Mouse (Mus musculus) heart, postnatal 36 days (tissue): ENCODE measurements around the gene L2hgdh. TPM values are rescaled to one million over a fixed set of nuclear protein-coding genes. Genes with fewer than 3 reads are reported as not detected.
"Not testable (repeated sequence)": the region's sequence is repeated elsewhere in the genome, so short reads cannot be mapped to it uniquely, and the experiment has no call there.

ENCODE experiments used
- DNase-seq, 2 experiments: peaks; one replicate each; pipeline ENCODE4 v3.0.0; 2021 to 2022
- intact Hi-C: fragments of 180-260 bp; cut with DNase I; formaldehyde crosslinking; loops from one replicate; pipeline ENCODE4 v1.15.1; 2025
- microRNA-seq, 2 experiments: library from miRNA; unstranded; fragments of <30 nt; microRNA quantifications; one replicate each; pipeline ENCODE4 v1.2.0; 2021; ENCODE audit warnings: borderline number of aligned reads in 2 of 2
- total RNA-seq, 2 experiments: library from RNA; stranded (reverse); gene quantifications; 2 replicates each; pipeline ENCODE4 v1.2.3; 2021

Gene L2hgdh
- total RNA-seq, 2 experiments from 2014 or later: 47.4 to 53.7 TPM

DNA sequence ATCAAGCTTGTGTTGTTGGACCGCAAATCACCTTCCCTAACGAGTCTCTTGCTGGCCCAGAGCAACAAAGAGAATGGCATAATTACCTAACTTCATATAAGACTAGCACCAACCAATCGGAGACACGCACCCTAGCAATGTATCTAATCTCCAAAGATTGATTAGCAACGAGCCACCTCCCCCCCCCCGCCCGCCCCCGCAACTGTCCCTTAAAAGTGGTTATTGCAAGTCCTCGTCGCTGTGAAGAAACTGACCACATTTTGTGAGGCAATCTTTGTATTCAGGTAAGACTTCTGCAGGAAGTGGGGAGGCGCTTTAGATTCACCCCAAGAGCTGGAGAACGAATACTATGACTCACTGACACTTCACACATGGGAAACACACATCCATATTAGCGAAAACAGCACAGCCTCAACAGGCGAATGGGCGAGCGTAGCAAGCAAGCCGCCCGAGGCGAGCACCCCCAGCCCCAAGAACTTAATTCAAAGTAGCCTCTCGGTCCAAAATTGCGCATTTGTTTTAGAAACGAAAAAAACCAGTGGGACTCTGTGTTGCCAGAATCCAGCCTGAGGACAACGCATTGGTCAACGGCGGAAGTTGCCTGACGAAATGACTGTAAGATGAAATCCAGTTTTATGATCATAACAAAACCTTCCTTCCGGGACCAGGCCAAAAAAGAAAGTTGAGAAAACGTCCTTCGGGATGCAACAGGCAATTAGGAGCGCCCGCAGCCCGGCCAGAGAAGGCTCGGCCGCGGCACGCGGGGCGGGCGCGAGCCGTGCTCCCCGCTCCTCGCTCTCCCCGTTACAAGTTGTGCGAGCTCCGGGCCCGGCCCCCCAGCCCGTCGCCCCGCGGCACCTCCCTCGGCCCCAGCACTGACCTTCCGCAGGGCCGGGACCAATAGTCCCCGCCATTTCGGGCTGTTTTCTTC lies 43.8 kb downstream of the L2hgdh start:
- peak; percentile 54 to 73 for DNase-seq
- intact Hi-C loops: loop anchor here (2.0 to 5.0 kb wide), 4 partner anchors 34 to 484 kb away; partner anchors contain the start of genes Arf6, Dnaaf2, Gm49383 and Gm9887

GRCm38 (mm10) chr12:69676157-69676556 lies 48.5 kb downstream of the L2hgdh start:
- DNase-seq: no peak

DNA sequence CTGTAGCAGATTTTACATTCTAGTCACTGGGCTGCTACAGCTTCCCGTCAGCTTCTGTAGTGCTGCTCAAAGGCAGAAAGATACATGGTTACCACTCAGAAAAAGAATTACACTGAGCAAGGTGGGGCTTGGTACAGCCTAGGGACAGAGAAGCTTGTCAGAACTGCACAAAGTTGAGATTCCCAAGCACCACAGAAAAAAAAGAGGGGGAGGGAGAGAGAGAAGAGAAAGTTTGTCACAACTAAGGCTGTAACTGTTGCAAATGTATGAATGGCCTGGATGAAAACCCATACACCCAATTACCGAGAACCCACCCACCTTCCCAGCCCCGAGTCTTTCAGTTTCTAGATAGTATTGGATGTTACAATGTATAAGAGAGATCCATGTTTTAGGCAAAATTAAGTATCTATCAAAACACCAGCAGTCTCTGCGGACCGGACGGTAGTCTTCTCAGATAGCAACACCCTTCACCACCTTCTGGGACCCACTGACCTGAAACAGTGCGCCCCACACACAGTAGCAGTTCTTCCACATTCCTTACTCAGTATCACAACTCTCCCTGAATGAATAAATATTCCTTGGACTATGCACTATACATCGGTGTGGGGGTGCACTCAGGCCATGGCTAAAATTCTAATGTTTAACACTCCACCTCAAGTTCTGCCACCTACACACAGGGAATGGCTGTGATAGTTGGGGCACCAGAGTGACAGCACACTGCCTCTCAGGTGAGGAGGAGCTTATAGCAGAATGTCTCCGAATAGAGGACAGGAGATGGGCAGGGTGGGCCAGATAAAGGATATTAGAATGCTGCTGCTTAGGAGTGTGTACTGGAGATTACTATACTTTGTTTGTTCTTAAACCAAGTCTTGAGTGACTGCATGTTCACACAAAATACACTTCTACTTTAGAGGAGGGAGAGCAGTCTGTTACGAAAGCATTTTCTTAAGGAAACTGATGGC lies 49.8 kb downstream of the L2hgdh start:
- intact Hi-C loops: no loop called here
- DNase-seq: no peak

More at GRCm38 (mm10) chr12:69676157-69676556, 48.5 kb downstream of the L2hgdh start:
- intact Hi-C loops: no loop called here

DNA sequence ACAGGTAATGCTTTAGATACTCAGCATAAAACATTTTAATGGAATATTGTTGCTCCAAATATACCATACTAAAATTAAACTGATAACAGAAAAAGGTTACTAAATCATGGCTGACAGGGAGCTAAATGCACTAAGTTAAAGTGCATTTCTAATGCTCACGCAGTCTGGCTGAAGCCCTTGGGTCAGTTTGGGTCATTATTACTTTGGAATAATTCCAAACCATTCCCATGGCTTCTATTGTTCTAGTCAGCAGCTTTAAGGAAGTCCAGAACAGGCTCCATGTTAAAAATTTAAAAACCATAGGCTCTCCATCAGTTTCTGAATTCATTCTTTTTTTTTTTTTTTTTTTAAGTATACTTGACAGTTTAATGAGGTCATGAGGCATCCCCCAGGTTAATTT lies 50.5 kb downstream of the L2hgdh start:
- DNase-seq: no peak
- intact Hi-C loops: no loop called here

DNA sequence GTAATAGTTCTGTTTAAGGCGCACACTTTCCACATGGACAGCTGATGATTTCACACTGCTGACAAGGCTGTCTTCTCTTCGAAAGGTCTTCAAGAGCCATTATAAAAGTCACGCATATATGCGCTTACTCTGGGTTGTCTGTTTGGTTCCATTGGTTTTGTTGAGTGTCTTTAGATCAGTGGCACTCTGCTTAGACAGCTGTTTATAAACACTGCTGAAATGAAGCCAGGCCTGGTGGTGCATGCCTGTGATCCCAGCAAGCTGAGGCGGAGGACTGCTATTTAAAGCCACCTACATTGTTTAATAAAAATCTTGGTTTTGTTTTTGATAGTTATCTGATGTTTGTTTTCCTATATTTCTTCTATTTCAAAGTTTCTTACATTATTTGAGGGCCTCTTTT lies 58.0 kb downstream of the L2hgdh start:
- intact Hi-C loops: no loop called here
- DNase-seq: no peak

DNA sequence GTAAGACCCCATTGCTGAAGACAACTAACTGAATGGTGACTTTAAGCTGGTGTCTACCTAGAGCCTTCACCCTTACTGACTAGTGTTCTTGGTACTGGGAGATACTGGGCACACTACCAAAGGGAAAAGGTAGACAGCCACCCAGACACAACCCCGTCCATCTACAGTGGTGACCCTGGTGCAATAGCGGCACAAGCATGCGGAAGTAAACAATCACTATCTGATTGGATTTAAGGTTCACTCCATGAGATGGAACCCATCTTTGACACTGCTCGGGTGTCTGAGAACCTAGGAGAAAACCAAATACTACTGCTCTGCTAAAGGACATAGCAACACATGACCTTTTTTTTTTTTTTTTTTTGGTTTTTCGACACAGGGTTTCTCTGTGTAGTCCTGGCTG lies 63.0 kb downstream of the L2hgdh start:
- intact Hi-C loops: no loop called here
- DNase-seq: no peak

- intact Hi-C loops: not testable (repeated sequence)
Observed at GRCm38 (mm10) chr12:69653973-69654372, 70.7 kb downstream of the L2hgdh start.

DNA sequence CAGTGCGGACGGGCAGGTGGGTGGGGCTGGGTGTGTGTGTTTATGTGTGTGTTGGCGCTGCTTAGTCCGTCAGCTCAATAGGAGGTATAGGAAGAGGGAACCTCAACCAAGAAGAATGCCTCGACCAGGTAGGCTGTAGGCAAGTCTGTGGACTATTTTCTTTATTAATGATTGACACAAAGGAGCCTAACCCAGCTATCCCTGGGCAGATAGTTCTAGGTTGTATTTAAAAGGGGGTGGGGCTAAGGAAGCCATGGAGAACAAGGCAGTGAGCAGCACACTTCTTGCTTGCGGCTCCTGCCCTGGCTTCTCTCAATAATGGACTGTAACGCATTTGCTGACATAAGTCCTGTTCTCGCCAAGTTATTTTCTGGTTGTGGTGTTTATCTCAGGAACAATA lies 75.2 kb downstream of the L2hgdh start:
- intact Hi-C loops: loop anchor here (5.0 kb wide), 2 partner anchors 33 to 48 kb away; partner anchors contain the start of gene Sos2
- no peak for DNase-seq

More at GRCm38 (mm10) chr12:69653973-69654372, 70.7 kb downstream of the L2hgdh start:
- DNase-seq: not testable (repeated sequence)

- intact Hi-C loops: loop anchor here (5.0 kb wide), 2 partner anchors 36 to 51 kb away; partner anchors contain the start of gene Sos2
- peak in 1 of 2 experiments; percentile 12 for DNase-seq
Observed at GRCm38 (mm10) chr12:69645821-69646616, 78.7 kb downstream of the L2hgdh start.

DNA sequence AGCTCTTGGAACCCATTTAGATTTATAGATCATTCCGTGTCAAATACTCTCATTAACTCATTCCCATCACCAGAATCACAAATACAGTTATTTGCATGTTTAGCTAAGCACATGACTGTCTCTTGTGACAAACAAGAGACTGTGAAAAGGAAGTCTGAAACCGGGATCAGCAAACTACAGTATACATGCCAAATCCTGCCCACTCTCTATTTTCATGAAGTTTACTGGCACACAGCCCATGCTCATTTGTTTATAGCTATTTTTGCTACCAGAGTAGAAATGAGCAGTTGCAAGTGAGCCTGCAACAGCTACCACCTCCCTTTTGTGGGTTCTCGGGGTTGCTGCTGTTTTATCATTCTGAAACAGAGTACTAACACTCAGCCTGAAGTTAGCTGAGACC lies 79.8 kb downstream of the L2hgdh start:
- peak; percentile 15 to 33 for DNase-seq
- intact Hi-C loops: loop anchor here (5.0 kb wide), 2 partner anchors 37 to 52 kb away; partner anchors contain the start of gene Sos2

GRCm38 (mm10) chr12:69642877-69643276 lies 81.8 kb downstream of the L2hgdh start:
- intact Hi-C loops: no loop called here
- no peak for DNase-seq

Small RNA genes lying within 50 kb of the gene (microRNA-seq; reads per million reads assigned to microRNA genes)
- gene Mir681: 0 reads per million in 2 experiments

Other genes with a start within 250 kb of the L2hgdh start
- 1 to 10 TPM; 2.7 to 4.9 TPM for gene Vcpkmt, start 141.8 kb downstream of the L2hgdh start, total RNA-seq
- 10 to 100 TPM; 35.5 to 36.2 TPM for gene Sos2, start 43.0 kb downstream of the L2hgdh start, total RNA-seq
- gene Atp5s, start 77 bp upstream of the L2hgdh start, total RNA-seq: 10 to 100 TPM; 30.3 to 31.9 TPM
- 10 to 100 TPM in 1 of 2 experiments, 1 to 10 TPM in 1; 6.3 to 13.9 TPM for gene Cdkl1, start 66.4 kb upstream of the L2hgdh start, total RNA-seq
- 1 to 10 TPM; 4.3 to 4.7 TPM for gene Atl1, start 167.7 kb upstream of the L2hgdh start, total RNA-seq
- gene Map4k5, start 168.3 kb upstream of the L2hgdh start, total RNA-seq: 10 to 100 TPM; 22.4 to 24.3 TPM